Mouse (Mus musculus) forebrain, embryonic 14.5 days (tissue): ENCODE measurements at regions not wholly inside any gene's neighbourhood (a gene's known extent, or its start where the extent isn't known, plus 50 kb on each side); places are given as distances from the start of the nearest gene placed in this dataset.
A peak's percentile ranks its signal among the peaks of the same experiment; 100 is the strongest.

ENCODE experiments used
- ATAC-seq: fragments of 200-750 bp; cut with Nextera tagmentation; 2 replicates; pipeline ENCODE4 v1.8.0; 2017; ENCODE audit warnings: mild to moderate bottlenecking, moderate library complexity
- DNase-seq: peaks from one replicate; pipeline ENCODE4 v3.0.0-alpha.2; 2015; ENCODE audit warnings: low spot score
- H3K27ac ChIP-seq: fragments of 300-500 bp; sonication (generic); 2 replicates; pipeline ENCODE4 v1.5.1; 2014; ENCODE audit warnings: low read depth, mild to moderate bottlenecking, control low read depth, low read length, moderate library complexity
- H3K27me3 ChIP-seq: fragments of 300-500 bp; sonication (generic); replicated peaks from 2 replicates; pipeline ENCODE4 v1.6.1; 2014; ENCODE audit warnings: low read length, control low read depth, mixed read lengths; ENCODE audit not compliant: control insufficient read depth, insufficient read depth
- H3K36me3 ChIP-seq: fragments of 300-500 bp; sonication (generic); 2 replicates; pipeline ENCODE4 v1.6.1; 2014; ENCODE audit warnings: low read length, control low read depth; ENCODE audit not compliant: control insufficient read depth, insufficient read depth
- H3K4me1 ChIP-seq: fragments of 300-500 bp; sonication (generic); 2 replicates; pipeline ENCODE4 v1.6.1; 2014; ENCODE audit warnings: antibody characterized with exemption, low read length, control low read depth; ENCODE audit not compliant: control insufficient read depth, insufficient read depth
- H3K4me2 ChIP-seq: fragments of 300-500 bp; sonication (generic); 2 replicates; pipeline ENCODE4 v1.6.1; 2014; ENCODE audit warnings: mild to moderate bottlenecking, control low read depth, low read length
- H3K4me3 ChIP-seq: fragments of 300-500 bp; sonication (generic); 2 replicates; pipeline ENCODE4 v1.5.1; 2014; ENCODE audit warnings: low read depth, low read length, control low read depth
- H3K9ac ChIP-seq: fragments of 300-500 bp; sonication (generic); 2 replicates; pipeline ENCODE4 v1.6.1; 2014; ENCODE audit warnings: mild to moderate bottlenecking, low read length, control low read depth, moderate library complexity
- H3K9me3 ChIP-seq: fragments of 300-500 bp; sonication (generic); replicated peaks from 2 replicates; pipeline ENCODE4 v1.6.1; 2016; ENCODE audit warnings: low read length, control low read depth, mixed read lengths; ENCODE audit not compliant: control insufficient read depth
- WGBS: fragments of 180-500 bp; shearing (Covaris S2); extraction: QIAGEN DNeasy Blood & Tissue Kit; methylation state at CpG from one replicate; pipeline ENCODE4 v1.1.7; 2014; 5-methylcytosine and 5-hydroxymethylcytosine counted together

GRCm38 (mm10) chr13:110991121-110991520 lies 263.7 kb upstream of the Actbl2 start:
- Histone ChIP-seq H3K27ac (no peak overlapping the region), H3K9ac (no peak overlapping the region), H3K27me3 (no peaks in the 10 kb centered on the region), H3K36me3 (no peaks in the 10 kb centered on the region), H3K9me3 (no peaks in the 10 kb centered on the region), H3K4me2 (no peak overlapping the region), H3K4me3 (no peak overlapping the region), H3K4me1 (no peaks in the 10 kb centered on the region)
- DNase-seq (no peak), ATAC-seq (no peak)
- 91% methylated on average over 2 of the region's 2 CpGs for WGBS

GRCm38 (mm10) chr13:110994596-110994995 lies 260.2 kb upstream of the Actbl2 start:
- ATAC-seq (no peak), DNase-seq (no peak)
- no peak overlapping the region for H3K27ac ChIP-seq
- WGBS, result 90% methylated on average over 3 of the region's 3 CpGs
- H3K36me3 ChIP-seq, result no peaks in the 10 kb centered on the region
- no peak overlapping the region for H3K4me2 ChIP-seq
- no peak overlapping the region for H3K9ac ChIP-seq
- H3K4me1 ChIP-seq, result no peaks in the 10 kb centered on the region
- no peaks in the 10 kb centered on the region for H3K27me3 ChIP-seq
- H3K4me3 ChIP-seq, result no peak overlapping the region
- no peaks in the 10 kb centered on the region for H3K9me3 ChIP-seq

GRCm38 (mm10) chr13:111002670-111003069 lies 252.1 kb upstream of the Actbl2 start:
- no peak for DNase-seq
- ATAC-seq, result no peak
- no peaks in the 10 kb centered on the region for H3K4me1 ChIP-seq
- H3K27ac ChIP-seq, result no peak overlapping the region
- no peak overlapping the region for H3K4me2 ChIP-seq
- WGBS, result 80% methylated on average over 4 of the region's 4 CpGs
- no peaks in the 10 kb centered on the region for H3K27me3 ChIP-seq
- no peak overlapping the region for H3K9ac ChIP-seq
- H3K9me3 ChIP-seq, result no peaks in the 10 kb centered on the region
- H3K4me3 ChIP-seq, result no peak overlapping the region
- no peaks in the 10 kb centered on the region for H3K36me3 ChIP-seq

- no peaks in the 10 kb centered on the region for H3K36me3 ChIP-seq
- DNase-seq (no peak), ATAC-seq (no peak)
- 85% methylated on average over 4 of the region's 4 CpGs for WGBS
- no peaks in the 10 kb centered on the region for H3K27me3 ChIP-seq
- no peak overlapping the region for H3K9ac ChIP-seq
- H3K27ac ChIP-seq, result no peak overlapping the region
- H3K4me3 ChIP-seq, result no peak overlapping the region
- no peaks in the 10 kb centered on the region for H3K9me3 ChIP-seq
- no peaks in the 10 kb centered on the region for H3K4me1 ChIP-seq
- H3K4me2 ChIP-seq, result no peak overlapping the region
Observed at GRCm38 (mm10) chr13:111014142-111014541, 240.7 kb upstream of the Actbl2 start.

GRCm38 (mm10) chr13:111030111-111030510 lies 224.7 kb upstream of the Actbl2 start:
- H3K4me3 ChIP-seq, result no peak overlapping the region
- H3K27me3 ChIP-seq, result no peaks in the 10 kb centered on the region
- DNase-seq (no peak), ATAC-seq (no peak)
- WGBS, result 74% methylated on average over 2 of the region's 2 CpGs
- H3K4me2 ChIP-seq, result no peak overlapping the region
- H3K36me3 ChIP-seq, result no peaks in the 10 kb centered on the region
- H3K4me1 ChIP-seq, result no peaks in the 10 kb centered on the region
- no peak overlapping the region for H3K27ac ChIP-seq
- H3K9me3 ChIP-seq, result no peaks in the 10 kb centered on the region
- no peak overlapping the region for H3K9ac ChIP-seq

GRCm38 (mm10) chr13:111031633-111032032 lies 223.2 kb upstream of the Actbl2 start:
- no peak overlapping the region for H3K9ac ChIP-seq
- 85% methylated on average over 1 of the region's 1 CpGs for WGBS
- ATAC-seq, result no peak
- no peak overlapping the region for H3K4me2 ChIP-seq
- H3K36me3 ChIP-seq, result no peaks in the 10 kb centered on the region
- H3K27ac ChIP-seq, result no peak overlapping the region
- no peak for DNase-seq
- H3K9me3 ChIP-seq, result no peaks in the 10 kb centered on the region
- H3K4me1 ChIP-seq, result no peaks in the 10 kb centered on the region
- no peaks in the 10 kb centered on the region for H3K27me3 ChIP-seq
- no peak overlapping the region for H3K4me3 ChIP-seq

- ATAC-seq, result no peak
- no peaks in the 10 kb centered on the region for H3K36me3 ChIP-seq
- no peak overlapping the region for H3K27ac ChIP-seq
- H3K4me2 ChIP-seq, result no peak overlapping the region
- no peak overlapping the region for H3K4me3 ChIP-seq
- H3K4me1 ChIP-seq, result no peaks in the 10 kb centered on the region
- H3K27me3 ChIP-seq, result no peaks in the 10 kb centered on the region
- DNase-seq, result no peak
- WGBS, result 79% methylated on average over 2 of the region's 2 CpGs
- no peak overlapping the region for H3K9ac ChIP-seq
- H3K9me3 ChIP-seq, result no peaks in the 10 kb centered on the region
Observed at GRCm38 (mm10) chr13:111043637-111044036, 211.2 kb upstream of the Actbl2 start.

GRCm38 (mm10) chr13:111044328-111045002 lies 210.3 kb upstream of the Actbl2 start:
- H3K9ac ChIP-seq, result no peak overlapping the region
- no peaks in the 10 kb centered on the region for H3K4me1 ChIP-seq
- no peaks in the 10 kb centered on the region for H3K9me3 ChIP-seq
- 70% methylated on average over 10 of the region's 10 CpGs for WGBS
- no peak overlapping the region for H3K27ac ChIP-seq
- H3K27me3 ChIP-seq, result no peaks in the 10 kb centered on the region
- H3K4me2 ChIP-seq, result no peak overlapping the region
- H3K36me3 ChIP-seq, result no peaks in the 10 kb centered on the region
- no peak for ATAC-seq
- no peak overlapping the region for H3K4me3 ChIP-seq
- DNase-seq, result peak; percentile 3

GRCm38 (mm10) chr13:111050097-111050496 lies 204.7 kb upstream of the Actbl2 start:
- H3K4me3 ChIP-seq, result no peak overlapping the region
- H3K4me2 ChIP-seq, result no peak overlapping the region
- H3K27me3 ChIP-seq, result no peaks in the 10 kb centered on the region
- ATAC-seq (no peak), DNase-seq (peak; percentile 4)
- no peaks in the 10 kb centered on the region for H3K4me1 ChIP-seq
- H3K36me3 ChIP-seq, result no peaks in the 10 kb centered on the region
- no peaks in the 10 kb centered on the region for H3K9me3 ChIP-seq
- H3K27ac ChIP-seq, result no peak overlapping the region
- 55% methylated on average over 6 of the region's 6 CpGs for WGBS
- H3K9ac ChIP-seq, result no peak overlapping the region
